Comparison of ENCODE assay signal across 10 mouse cellular contexts in the genomic region with DNA sequence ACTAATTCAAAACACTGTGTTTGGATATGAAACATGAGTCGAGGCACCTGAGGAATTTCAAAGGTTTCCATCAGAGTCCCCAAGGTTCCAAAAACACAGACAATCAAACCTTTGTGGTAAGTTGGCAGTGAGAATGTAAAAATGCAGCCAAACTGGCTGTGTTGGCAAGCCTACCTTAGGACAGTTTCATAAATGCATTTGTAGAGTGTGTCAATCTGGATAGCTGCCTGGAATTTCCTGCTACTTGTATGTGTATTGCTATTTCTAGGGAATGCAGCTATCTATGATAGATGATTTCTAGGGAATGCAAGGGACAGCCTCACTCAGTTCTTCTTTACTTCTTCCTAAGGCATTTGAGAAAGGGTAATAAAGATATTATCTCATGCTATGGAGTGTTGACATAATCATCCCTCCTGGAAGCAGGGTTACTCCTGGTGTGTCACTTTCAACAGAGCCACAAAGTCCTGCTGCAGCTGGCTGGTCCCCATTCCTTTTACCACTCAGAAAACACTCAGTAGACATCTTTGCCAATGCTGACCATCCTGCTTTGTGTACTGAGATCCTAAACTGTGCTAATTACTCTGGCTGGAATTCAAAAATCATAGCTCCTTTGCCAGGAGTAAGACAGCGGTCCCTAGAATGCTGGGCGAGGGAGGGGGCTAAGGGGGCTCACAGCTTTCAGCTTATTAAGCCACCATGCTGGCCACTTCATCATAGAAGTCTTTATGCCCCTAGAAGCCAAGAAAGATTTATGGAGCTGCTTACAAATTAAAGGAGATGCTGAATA.
DNase-seq lines count a peak whose midpoint lies in the region; ATAC-seq lines count a peak whose summit lies in the region.
"Had no signal": no experiment of that assay in that cellular context is flagged by ENCODE, and none has a peak within 500 bp of the region (broad histone marks: within the 10 kb centered on the region; RNA-seq: fewer than 3 reads in every experiment).

No protein-coding gene starts in this region.

- no peaks in the 10 kb centered on the region for H3K36me3 ChIP-seq in midbrain, embryonic 15.5 days (replicated peaks)
- no peaks in the 10 kb centered on the region for H3K36me3 ChIP-seq in midbrain, embryonic 11.5 days (ENCODE audit: control insufficient read depth, insufficient read depth, low read length)
- no peaks in the 10 kb centered on the region for H3K36me3 ChIP-seq in hindbrain, embryonic 16.5 days (ENCODE audit: control insufficient read depth, insufficient read depth, low read length)

- no peak overlapping the region for H3K4me2 ChIP-seq in midbrain, embryonic 15.5 days
- no peak overlapping the region for H3K4me2 ChIP-seq in midbrain, embryonic 11.5 days
- no peak overlapping the region for H3K4me2 ChIP-seq in hindbrain, embryonic 16.5 days (ENCODE audit: low read length)

- peak; percentile 5 to 49 for DNase-seq in frontal cortex, adult 2 months (ENCODE audit: extremely low spot score in 1 of 2, low spot score in 1 of 2)
- no peak for DNase-seq in frontal cortex, postnatal 25 days (ENCODE audit: low spot score in 2 of 2)
- DNase-seq in midbrain, embryonic 11.5 days (ENCODE audit: low spot score, missing footprints): no peak
- DNase-seq in right cerebral cortex, postnatal 10 days (ENCODE audit: low spot score in 2 of 2): peak; percentile 34 to 50
- DNase-seq in gastrocnemius, postnatal 14 days: no peak
- DNase-seq: adrenal gland, adult 2 months had no signal

- H3K27ac ChIP-seq in midbrain, embryonic 15.5 days: no peak overlapping the region
- H3K27ac ChIP-seq in midbrain, embryonic 11.5 days (ENCODE audit: low read depth, low read length): no peak overlapping the region
- H3K27ac ChIP-seq in hindbrain, embryonic 16.5 days (ENCODE audit: low read depth, low read length): no peak overlapping the region

- intact Hi-C loops in gastrocnemius, postnatal 14 days (cut with DNase I; ENCODE audit: low total_unique reads): no loop called here

- no peaks in the 10 kb centered on the region for H3K9me3 ChIP-seq in midbrain, embryonic 15.5 days
- H3K9me3 ChIP-seq in midbrain, embryonic 11.5 days (ENCODE audit: control insufficient read depth, low read length): no peaks in the 10 kb centered on the region
- H3K9me3 ChIP-seq in hindbrain, embryonic 16.5 days (ENCODE audit: control insufficient read depth, low read length): no peaks in the 10 kb centered on the region

- H3K9ac ChIP-seq in midbrain, embryonic 15.5 days: no peak overlapping the region
- no peak overlapping the region for H3K9ac ChIP-seq in midbrain, embryonic 11.5 days (ENCODE audit: low read length)
- H3K9ac ChIP-seq in hindbrain, embryonic 16.5 days (ENCODE audit: low read depth, low read length): no peak overlapping the region

- H3K4me3 ChIP-seq in midbrain, embryonic 15.5 days: no peak overlapping the region
- H3K4me3 ChIP-seq in midbrain, embryonic 11.5 days (ENCODE audit: low read depth, low read length): no peak overlapping the region
- no peak overlapping the region for H3K4me3 ChIP-seq in hindbrain, embryonic 16.5 days (ENCODE audit: low read length)
- H3K4me3 ChIP-seq: megakaryocyte, embryonic 14.5 days had no signal

- H3K4me1 ChIP-seq in midbrain, embryonic 15.5 days: peaks cover 8% of the 10 kb centered on the region
- H3K4me1 ChIP-seq in midbrain, embryonic 11.5 days (ENCODE audit: control insufficient read depth, insufficient read depth, low read length): peaks cover 4% of the 10 kb centered on the region
- peaks cover 6% of the 10 kb centered on the region for H3K4me1 ChIP-seq in hindbrain, embryonic 16.5 days (ENCODE audit: control insufficient read depth, insufficient read depth, low read depth, low read length)
- H3K4me1 ChIP-seq: megakaryocyte, embryonic 14.5 days had no signal

- WGBS in midbrain, embryonic 15.5 days: 62% methylated on average over 3 of the region's 3 CpGs
- 87% methylated on average over 3 of the region's 3 CpGs for WGBS in midbrain, embryonic 11.5 days
- WGBS in hindbrain, embryonic 16.5 days: 47% methylated on average over 3 of the region's 3 CpGs

- ATAC-seq in midbrain, embryonic 15.5 days (replicated peaks): peak; percentile 82
- no peak for ATAC-seq in midbrain, embryonic 11.5 days (ENCODE audit: low FRiP score)
- ATAC-seq in hindbrain, embryonic 16.5 days: peak; percentile 93
- ATAC-seq in megakaryocyte progenitor cell, adult 5-6 weeks (replicated peaks; ENCODE audit: poor library complexity): no peak

- no peaks in the 10 kb centered on the region for H3K27me3 ChIP-seq in midbrain, embryonic 15.5 days (replicated peaks)
- no peaks in the 10 kb centered on the region for H3K27me3 ChIP-seq in midbrain, embryonic 11.5 days (ENCODE audit: control insufficient read depth, insufficient read depth, low read length)
- no peaks in the 10 kb centered on the region for H3K27me3 ChIP-seq in hindbrain, embryonic 16.5 days (replicated peaks; ENCODE audit: control insufficient read depth, insufficient read depth, low read length)
- H3K27me3 ChIP-seq: megakaryocyte, embryonic 14.5 days had no signal

Comparison
In these comparisons a context has a peak if more than half of its experiments do, and no peak if none do; other contexts are left out.
1. DNase-seq: peak in frontal cortex, adult 2 months (2 of 2) and right cerebral cortex, postnatal 10 days (2 of 2); none in frontal cortex, postnatal 25 days (0 of 2), midbrain, embryonic 11.5 days (single experiment) and gastrocnemius, postnatal 14 days (single experiment).
2. ATAC-seq: peak in midbrain, embryonic 15.5 days (single experiment) and hindbrain, embryonic 16.5 days (single experiment); none in midbrain, embryonic 11.5 days (single experiment) and megakaryocyte progenitor cell, adult 5-6 weeks (single experiment).